Mouse (Mus musculus) lung, adult 2 months (tissue): ENCODE measurements around the gene Epha2.

Source experiments
- CTCF ChIP-seq: fragments of 200-500 bp; IDR thresholded peaks from 2 replicates; pipeline ENCODE4 v1.5.1; 2011; ENCODE audit warnings: mild to moderate bottlenecking, low read length, control low read depth; ENCODE audit not compliant: insufficient read depth
- POLR2A ChIP-seq: fragments of 200-500 bp; IDR thresholded peaks from 2 replicates; pipeline ENCODE4 v1.6.1; 2011; ENCODE audit warnings: low read depth, mild to moderate bottlenecking, control low read depth, low read length, borderline replicate concordance; ENCODE audit errors: extremely low read depth

DNA sequence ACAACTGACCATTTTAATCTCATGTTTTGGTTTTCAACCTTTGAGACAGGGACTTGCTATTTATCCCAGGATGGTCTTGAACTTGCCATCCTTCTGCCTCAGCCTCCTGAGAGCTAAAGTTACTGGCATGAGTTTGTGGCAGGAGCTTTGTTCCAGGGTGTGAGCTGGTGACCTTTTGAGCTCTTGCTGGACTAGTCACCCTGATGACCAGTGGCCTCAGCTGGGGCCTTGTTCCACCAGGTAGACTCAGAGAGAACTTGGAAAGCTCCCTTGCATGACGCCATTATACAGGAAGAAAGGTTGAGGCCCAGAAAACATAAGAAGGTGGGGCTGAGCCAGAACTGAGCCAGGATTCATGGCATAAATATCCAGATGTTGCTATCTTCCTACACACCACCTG, 20.6 kb upstream of the Epha2 start:
- TF ChIP-seq POLR2A (no peak), CTCF (no peak)
